Mouse (Mus musculus) stomach, embryonic 16.5 days (tissue): Measurements from ENCODE around the gene Tmem100. TPM values are rescaled to one million over a fixed set of nuclear protein-coding genes. Genes with fewer than 3 reads are reported as not detected.

Experiments
- ATAC-seq: fragments of 200-750 bp; cut with Nextera tagmentation; 2 replicates; pipeline ENCODE4 v1.8.0; 2017; ENCODE audit warnings: moderate number of reproducible peaks, moderate TSS enrichment; ENCODE audit not compliant: insufficient read depth, low FRiP score
- H3K27ac ChIP-seq: fragments of 300-500 bp; sonication (generic); 2 replicates; pipeline ENCODE4 v1.5.1; 2014; ENCODE audit warnings: low read length
- H3K27me3 ChIP-seq: fragments of 300-500 bp; sonication (generic); 2 replicates; pipeline ENCODE4 v1.6.1; 2014; ENCODE audit warnings: low read length, control low read depth, mixed read lengths; ENCODE audit not compliant: control insufficient read depth, insufficient read depth
- H3K36me3 ChIP-seq: fragments of 300-500 bp; sonication (generic); 2 replicates; pipeline ENCODE4 v1.6.1; 2014; ENCODE audit warnings: low read length; ENCODE audit not compliant: control insufficient read depth, insufficient read depth
- H3K4me1 ChIP-seq: fragments of 300-500 bp; sonication (generic); 2 replicates; pipeline ENCODE4 v1.6.1; 2014; ENCODE audit warnings: low read length, control low read depth, mixed read lengths; ENCODE audit not compliant: control insufficient read depth, insufficient read depth
- H3K4me2 ChIP-seq: fragments of 300-500 bp; sonication (generic); 2 replicates; pipeline ENCODE4 v1.6.1; 2014; ENCODE audit warnings: low read depth, low read length, mixed read lengths
- H3K4me3 ChIP-seq: fragments of 300-500 bp; sonication (generic); replicated peaks from 2 replicates; pipeline ENCODE4 v1.5.1; 2014; ENCODE audit warnings: mild to moderate bottlenecking, low read length
- H3K9ac ChIP-seq: fragments of 300-500 bp; sonication (generic); 2 replicates; pipeline ENCODE4 v1.6.1; 2014; ENCODE audit warnings: low read length
- H3K9me3 ChIP-seq: fragments of 300-500 bp; sonication (generic); replicated peaks from 2 replicates; pipeline ENCODE4 v1.6.1; 2016; ENCODE audit warnings: low read length, control low read depth; ENCODE audit not compliant: control insufficient read depth
- WGBS: fragments of 180-500 bp; shearing (Covaris S2); extraction: QIAGEN DNeasy Blood & Tissue Kit; methylation state at CpG from one replicate; pipeline ENCODE4 v1.1.7; 2014; 5-methylcytosine and 5-hydroxymethylcytosine counted together
- polyA plus RNA-seq: library from polyadenylated mRNA; unstranded; fragments of >200 nt; fragmentation: Nextera tagmentation; extraction: Ambion mirVana; gene quantifications from 2 replicates; pipeline ENCODE4 v1.2.1, GENCODE M21; 2015

Tmem100 gene
- polyA plus RNA-seq, 1 experiment from 2014 or later: 32.0 TPM

- no peak overlapping the region for H3K4me3 ChIP-seq
- no peaks in the 10 kb centered on the region for H3K36me3 ChIP-seq
- H3K9ac ChIP-seq: no peak overlapping the region
- peaks cover 8% of the 10 kb centered on the region; the same call in 1 of the 2 replicates for H3K4me1 ChIP-seq
- no peak for ATAC-seq
- H3K9me3 ChIP-seq: no peaks in the 10 kb centered on the region
- H3K27me3 ChIP-seq: no peaks in the 10 kb centered on the region
- no peak overlapping the region for H3K27ac ChIP-seq
- 89% methylated on average over 5 of the region's 5 CpGs for WGBS
- H3K4me2 ChIP-seq: no peak overlapping the region
Measured at GRCm38 (mm10) chr11:89995596-89995995, 34.6 kb upstream of the Tmem100 start.

DNA sequence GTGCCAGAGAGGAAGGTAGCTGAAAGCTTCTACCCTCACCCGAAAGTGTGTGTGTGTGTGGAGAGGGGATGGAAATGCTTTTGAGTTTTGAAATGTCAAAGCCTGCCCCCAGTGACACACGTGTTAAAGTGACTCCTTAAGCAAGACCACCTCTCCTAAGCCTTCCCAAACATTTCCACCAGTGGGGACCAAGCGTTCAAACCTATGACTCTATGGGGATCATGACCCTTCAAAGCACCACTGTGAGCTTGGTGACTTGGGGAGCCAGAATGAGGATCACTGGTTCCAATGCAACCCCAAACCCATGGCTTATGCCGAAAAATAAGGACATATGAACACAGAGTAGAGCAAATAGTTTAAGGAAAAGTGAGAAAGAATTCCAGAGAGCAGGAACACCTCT is 33.7 kb upstream of the Tmem100 start:
- Histone ChIP-seq H3K4me3 (no peak overlapping the region), H3K4me1 (peaks cover 8% of the 10 kb centered on the region; the same call in 1 of the 2 replicates), H3K9ac (no peak overlapping the region), H3K27me3 (no peaks in the 10 kb centered on the region), H3K4me2 (no peak overlapping the region), H3K36me3 (no peaks in the 10 kb centered on the region), H3K9me3 (no peaks in the 10 kb centered on the region), H3K27ac (no peak overlapping the region)
- 86% methylated on average over 4 of the region's 4 CpGs for WGBS
- ATAC-seq: no peak

DNA sequence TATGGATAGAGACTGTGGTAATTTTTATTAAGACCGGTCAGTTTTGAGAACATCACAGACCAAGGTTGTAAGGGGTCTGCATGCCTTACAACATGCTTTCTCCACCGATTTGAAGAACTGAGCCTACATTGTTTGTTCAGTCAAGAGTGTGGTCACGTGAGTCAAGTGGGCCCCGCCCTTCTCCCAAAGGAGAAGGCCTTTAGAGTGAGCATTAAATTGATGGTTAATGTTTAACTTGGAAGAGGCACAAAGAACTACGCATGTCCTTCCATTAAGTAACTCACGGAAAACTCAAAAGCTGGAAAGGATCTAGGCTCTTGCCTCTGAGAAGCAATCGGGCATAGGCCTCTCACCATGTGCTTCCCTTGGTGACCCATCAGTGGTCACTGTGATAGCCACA is 33.3 kb upstream of the Tmem100 start:
- peak; percentile 62 for ATAC-seq

GRCm38 (mm10) chr11:89998996-89999770 is 31.0 kb upstream of the Tmem100 start:
- no peak overlapping the region for H3K9ac ChIP-seq
- ATAC-seq: no peak
- H3K36me3 ChIP-seq: no peaks in the 10 kb centered on the region
- H3K4me3 ChIP-seq: no peak overlapping the region
- H3K9me3 ChIP-seq: no peaks in the 10 kb centered on the region
- 90% methylated on average over 18 of the region's 18 CpGs for WGBS
- no peak overlapping the region for H3K27ac ChIP-seq
- H3K27me3 ChIP-seq: no peaks in the 10 kb centered on the region
- peaks cover 4% of the 10 kb centered on the region; the same call in 1 of the 2 replicates for H3K4me1 ChIP-seq
- no peak overlapping the region for H3K4me2 ChIP-seq

More for the DNA sequence above, 33.3 kb upstream of the Tmem100 start:
- H3K4me2 ChIP-seq: no peak overlapping the region
- H3K27ac ChIP-seq: no peak overlapping the region
- H3K9me3 ChIP-seq: no peaks in the 10 kb centered on the region
- H3K4me1 ChIP-seq: peaks cover 8% of the 10 kb centered on the region; the same call in 1 of the 2 replicates
- H3K27me3 ChIP-seq: no peaks in the 10 kb centered on the region
- 65% methylated on average over 7 of the region's 7 CpGs for WGBS
- no peak overlapping the region for H3K9ac ChIP-seq
- H3K4me3 ChIP-seq: no peak overlapping the region
- H3K36me3 ChIP-seq: no peaks in the 10 kb centered on the region

GRCm38 (mm10) chr11:90000666-90001065 is 29.5 kb upstream of the Tmem100 start:
- no peak overlapping the region for H3K9ac ChIP-seq
- no peak overlapping the region for H3K4me3 ChIP-seq
- H3K4me1 ChIP-seq: no peaks in the 10 kb centered on the region
- ATAC-seq: no peak
- H3K27ac ChIP-seq: no peak overlapping the region
- no peaks in the 10 kb centered on the region for H3K36me3 ChIP-seq
- H3K9me3 ChIP-seq: no peaks in the 10 kb centered on the region
- H3K4me2 ChIP-seq: no peak overlapping the region
- 89% methylated on average over 4 of the region's 4 CpGs for WGBS
- H3K27me3 ChIP-seq: no peaks in the 10 kb centered on the region

DNA sequence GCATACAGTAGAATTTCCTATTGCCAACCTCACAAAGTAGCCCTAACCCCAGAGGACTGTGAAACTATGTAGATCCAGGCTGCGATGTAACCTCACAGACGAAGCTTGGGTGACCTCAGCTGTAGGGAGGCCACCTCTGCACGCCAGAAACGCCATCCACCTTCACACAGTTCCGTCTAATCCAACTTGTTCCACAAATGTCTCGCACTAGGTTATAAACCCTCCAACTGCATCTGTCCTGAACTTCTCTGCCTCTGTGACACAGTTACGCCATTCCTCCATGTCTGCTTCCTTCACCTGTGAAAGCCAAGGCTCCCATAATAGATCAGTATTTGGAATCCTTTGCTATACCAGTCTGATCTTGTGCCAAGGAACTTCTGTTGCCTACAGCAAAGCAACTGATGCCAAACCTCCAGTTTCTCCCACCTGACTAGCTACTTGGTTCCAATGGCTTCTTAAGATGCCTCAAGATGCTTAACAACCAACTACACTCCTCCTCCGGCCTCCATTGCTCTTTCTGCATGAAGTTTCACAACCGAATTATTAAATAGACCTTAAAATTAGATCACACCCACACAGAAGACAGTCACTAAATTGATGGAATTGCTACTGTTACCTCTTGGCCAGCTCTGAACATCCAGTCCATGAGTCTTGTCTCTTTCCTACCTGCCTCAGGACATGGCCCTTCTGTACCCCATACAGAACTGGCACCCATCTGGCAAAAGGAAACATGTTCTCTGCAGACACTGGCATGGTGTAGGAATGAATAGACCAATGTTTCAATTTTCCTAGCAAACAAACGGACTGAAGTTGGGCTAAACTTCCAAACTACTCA is 28.5 kb upstream of the Tmem100 start:
- WGBS: 81% methylated on average over 10 of the region's 10 CpGs
- H3K9ac ChIP-seq: no peak overlapping the region
- H3K36me3 ChIP-seq: no peaks in the 10 kb centered on the region
- H3K27me3 ChIP-seq: no peaks in the 10 kb centered on the region
- H3K4me2 ChIP-seq: peak overlapping the region; percentile 70
- H3K9me3 ChIP-seq: no peaks in the 10 kb centered on the region
- no peak overlapping the region for H3K27ac ChIP-seq
- no peak for ATAC-seq
- H3K4me1 ChIP-seq: no peaks in the 10 kb centered on the region
- 0 out of 2 replicates have a peak overlapping the region, but pooled peaks have one; percentile 57 for H3K4me3 ChIP-seq

DNA sequence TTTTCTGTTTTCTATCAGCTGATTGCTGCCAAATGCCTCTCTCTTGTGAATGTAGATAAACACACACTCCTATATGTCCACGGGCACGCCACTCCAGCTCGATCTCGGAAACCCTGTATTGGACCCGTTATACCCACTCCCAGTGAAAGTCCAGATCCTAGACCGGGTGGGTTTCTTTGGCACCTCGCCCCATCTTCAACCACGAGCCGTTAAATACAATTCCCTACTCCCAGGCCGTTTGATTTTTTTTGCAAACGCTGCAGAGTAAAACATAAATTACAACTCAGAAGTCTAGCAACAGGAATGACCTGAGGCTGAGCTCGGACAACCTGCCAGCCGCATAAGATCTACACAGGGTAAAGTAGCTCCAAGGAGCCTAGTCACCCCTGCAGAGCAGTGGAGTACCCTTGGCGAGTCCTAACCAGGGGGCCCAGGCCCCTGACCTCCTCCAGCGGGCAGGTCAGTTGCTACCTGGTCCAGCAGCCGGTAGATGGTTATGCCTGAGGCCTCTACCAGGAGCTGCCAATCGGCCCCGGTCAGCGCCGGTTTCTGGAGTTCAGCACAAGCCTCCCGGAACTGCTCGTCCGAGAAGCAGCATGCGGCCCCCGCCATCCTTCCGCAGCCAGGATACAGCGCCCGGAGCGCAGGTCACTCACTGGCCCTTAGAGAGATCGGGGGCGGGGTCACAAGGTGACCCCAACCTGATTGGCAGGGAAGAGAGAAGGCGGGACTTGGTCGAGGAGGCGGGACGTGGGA is 27.7 kb upstream of the Tmem100 start, which contains the start of gene Pctp:
Gene Pctp, minus strand, starts transcription at position 664 of the 756 bp plus-strand sequence.
- Histone ChIP-seq H3K4me1 (no peaks in the 10 kb centered on the region), H3K27me3 (no peaks in the 10 kb centered on the region), H3K36me3 (no peaks in the 10 kb centered on the region), H3K9me3 (no peaks in the 10 kb centered on the region), H3K27ac (peak within 1 kb of the TSS; percentile 7; the same call in 1 of the 2 replicates), H3K4me3 (peak within 1 kb of the TSS; percentile 57), H3K4me2 (peak within 1 kb of the TSS; percentile 70), H3K9ac (peak within 1 kb of the TSS; percentile 78)
- WGBS: 8% methylated on average over 35 of the region's 35 CpGs
- ATAC-seq: peak; percentile 97

GRCm38 (mm10) chr11:90002987-90003348 is 27.2 kb upstream of the Tmem100 start:
- no peaks in the 10 kb centered on the region for H3K4me1 ChIP-seq
- H3K9me3 ChIP-seq: no peaks in the 10 kb centered on the region
- no peak overlapping the region for H3K27ac ChIP-seq
- H3K36me3 ChIP-seq: no peaks in the 10 kb centered on the region
- WGBS: 11% methylated on average over 8 of the region's 8 CpGs
- peak overlapping the region; percentile 78 for H3K9ac ChIP-seq
- H3K4me3 ChIP-seq: peak overlapping the region; percentile 57
- no peak; the same call in 1 of the 2 replicates for ATAC-seq
- H3K4me2 ChIP-seq: peak overlapping the region; percentile 70
- no peaks in the 10 kb centered on the region for H3K27me3 ChIP-seq
